Mouse (Mus musculus): ENCODE measurements around the gene Vps45.
A peak's percentile ranks its signal among the peaks of the same experiment; 100 is the strongest.
"Not testable (repeated sequence)": the region's sequence is repeated elsewhere in the genome, so short reads cannot be mapped to it uniquely, and the experiment has no call there.

Gene Vps45

GRCm38 (mm10) chr3:95995802-95996428, 62.4 kb downstream of the Vps45 start, which contains the start of gene Plekho1:
TSS of gene Plekho1 (minus strand) at chr3:95996001.
- DNase-seq (ENCODE audit: low spot score): peak; percentile 76

GRCm38 (mm10) chr3:95994975-95995801, 63.1 kb downstream of the Vps45 start:
- DNase-seq (ENCODE audit: low spot score): peak; percentile 52

GRCm38 (mm10) chr3:95994381-95994846, 63.9 kb downstream of the Vps45 start:
- no peak for DNase-seq (ENCODE audit: low spot score)

- DNase-seq (ENCODE audit: low spot score): peak; percentile 80
Measured at GRCm38 (mm10) chr3:95993881-95994280, 64.4 kb downstream of the Vps45 start.

GRCm38 (mm10) chr3:95992990-95993603, 65.2 kb downstream of the Vps45 start:
- no peak for DNase-seq (ENCODE audit: low spot score)

DNA sequence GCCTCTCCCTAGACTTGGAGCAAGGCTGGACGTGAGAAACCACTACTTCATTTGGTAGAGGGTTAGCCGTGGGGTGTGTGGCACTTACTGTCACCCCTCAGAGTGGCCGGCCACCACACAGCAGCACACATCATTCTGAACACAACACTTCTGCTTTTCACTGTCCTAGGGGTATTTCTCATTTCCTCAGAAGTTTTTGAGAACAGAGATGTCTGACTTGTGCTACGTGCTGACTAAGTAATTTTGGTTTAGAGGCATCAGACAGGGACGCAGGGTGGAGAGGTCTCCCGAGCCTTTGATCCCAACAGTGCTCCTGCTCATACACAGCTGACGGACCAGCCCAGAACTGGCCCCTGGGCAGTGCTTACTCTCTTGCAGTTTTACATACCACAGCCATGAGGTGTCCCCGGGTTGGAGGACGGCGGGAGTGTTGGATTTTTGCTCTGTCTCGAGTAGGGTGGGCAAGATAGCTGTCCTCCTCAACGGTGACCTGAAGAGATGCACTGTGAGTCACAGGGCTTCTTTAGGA, 67.8 kb downstream of the Vps45 start:
- no peak for DNase-seq (ENCODE audit: low spot score)

- DNase-seq (ENCODE audit: low spot score): no peak
Measured at GRCm38 (mm10) chr3:95988969-95989368, 69.3 kb downstream of the Vps45 start.

DNA sequence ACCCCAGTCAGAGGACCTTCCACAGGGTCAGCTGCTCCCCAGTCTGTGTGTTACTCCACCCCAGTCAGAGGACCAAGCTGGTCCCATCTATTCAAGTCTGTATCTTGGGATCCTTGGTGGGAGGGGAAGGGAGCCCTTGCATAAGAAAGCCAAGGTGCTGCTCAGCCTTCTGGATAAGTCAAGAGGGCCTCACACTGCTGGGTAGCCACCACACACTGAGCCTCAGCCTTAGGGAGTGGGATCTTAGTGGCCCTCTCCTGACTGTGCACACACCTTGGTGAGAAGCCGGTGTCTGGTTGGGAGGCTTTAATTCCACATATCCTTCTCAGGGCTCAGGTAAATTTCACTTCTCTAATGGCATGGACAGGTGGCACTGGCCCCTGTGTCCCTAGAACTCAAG, 70.1 kb downstream of the Vps45 start:
- no peak for DNase-seq (ENCODE audit: low spot score)

DNA sequence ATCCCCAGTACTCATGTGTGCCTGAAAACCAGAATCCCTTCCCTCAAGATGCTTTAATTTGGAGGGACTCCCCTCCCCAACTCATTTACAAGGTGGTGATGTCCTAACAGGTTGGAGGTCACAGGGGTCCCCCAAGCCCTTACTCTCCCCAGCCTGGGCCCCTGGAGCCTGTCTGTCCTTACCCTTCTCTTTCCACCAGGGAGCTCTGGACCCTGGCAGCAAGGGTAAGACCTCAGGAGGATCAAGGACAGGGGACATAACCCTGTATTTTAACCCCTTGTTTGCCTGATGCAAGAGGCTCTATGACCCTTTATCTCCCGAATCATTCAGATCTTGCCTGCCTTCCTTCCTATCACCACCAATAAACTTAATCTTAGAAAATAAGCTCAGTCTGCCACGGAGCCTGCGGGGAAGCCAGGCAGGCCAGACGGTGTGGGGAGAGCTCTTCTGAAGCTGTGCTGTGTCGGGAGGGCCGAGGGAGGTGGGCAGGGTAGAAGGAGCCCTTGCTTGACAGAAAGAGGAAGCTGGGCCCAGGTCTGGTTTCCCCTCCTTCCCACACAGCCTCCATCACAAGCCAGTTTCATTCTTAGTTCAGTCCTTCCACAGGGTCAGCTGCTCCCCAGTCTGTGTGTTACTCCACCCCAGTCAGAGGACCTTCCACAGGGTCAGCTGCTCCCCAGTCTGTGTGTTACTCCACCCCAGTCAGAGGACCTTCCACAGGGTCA, 70.7 kb downstream of the Vps45 start:
- no peak for DNase-seq (ENCODE audit: low spot score)

DNA sequence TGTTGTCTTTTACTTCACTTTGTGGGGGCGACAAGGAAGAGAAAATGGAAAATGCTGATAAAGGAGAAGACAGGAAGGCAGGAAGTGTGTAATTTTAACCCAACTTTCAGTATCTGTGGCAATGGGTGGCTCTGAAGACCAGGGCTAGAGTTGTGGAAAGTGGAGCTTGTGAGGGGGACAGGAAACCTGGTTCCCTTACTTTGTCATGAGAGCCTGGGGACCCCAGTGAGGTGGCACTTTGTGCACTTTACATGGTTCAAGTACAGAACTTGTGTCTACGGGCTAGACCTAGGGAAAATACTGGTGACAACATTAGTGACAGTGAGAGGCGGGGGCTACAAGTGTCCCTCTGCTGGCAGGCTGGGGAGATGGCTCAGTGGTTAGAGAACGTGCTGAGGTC, 71.3 kb downstream of the Vps45 start:
- no peak for DNase-seq (ENCODE audit: low spot score)

- peak; percentile 56 for DNase-seq (ENCODE audit: low spot score)
Measured at GRCm38 (mm10) chr3:95986001-95986622, 72.2 kb downstream of the Vps45 start.

- DNase-seq (ENCODE audit: low spot score): peak; percentile 82
Measured at GRCm38 (mm10) chr3:95985209-95986000, 72.9 kb downstream of the Vps45 start.

GRCm38 (mm10) chr3:95982129-95982528, 76.1 kb downstream of the Vps45 start:
- DNase-seq (ENCODE audit: low spot score): no peak

- no peak for DNase-seq (ENCODE audit: low spot score)
Measured at GRCm38 (mm10) chr3:95980276-95980970, 77.8 kb downstream of the Vps45 start.

DNA sequence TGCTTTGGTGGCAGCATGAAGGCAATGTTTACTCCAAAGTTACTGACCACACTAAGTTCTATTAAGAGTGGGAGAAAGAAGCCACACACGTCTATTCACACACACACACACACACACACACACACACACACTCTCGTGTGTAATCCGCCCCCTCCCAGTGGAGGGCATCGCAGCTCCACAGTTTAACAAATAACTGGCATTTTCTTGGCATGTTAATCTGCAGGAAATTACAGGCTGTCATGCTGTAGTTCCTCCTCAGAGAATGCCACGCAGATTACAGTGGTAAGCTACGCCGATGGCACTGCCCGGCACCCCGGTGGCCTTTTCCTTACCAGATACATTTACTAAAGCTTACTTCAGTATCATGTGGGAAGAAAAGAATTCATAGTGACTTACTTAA, 80.0 kb downstream of the Vps45 start:
- DNase-seq (ENCODE audit: low spot score): no peak

DNA sequence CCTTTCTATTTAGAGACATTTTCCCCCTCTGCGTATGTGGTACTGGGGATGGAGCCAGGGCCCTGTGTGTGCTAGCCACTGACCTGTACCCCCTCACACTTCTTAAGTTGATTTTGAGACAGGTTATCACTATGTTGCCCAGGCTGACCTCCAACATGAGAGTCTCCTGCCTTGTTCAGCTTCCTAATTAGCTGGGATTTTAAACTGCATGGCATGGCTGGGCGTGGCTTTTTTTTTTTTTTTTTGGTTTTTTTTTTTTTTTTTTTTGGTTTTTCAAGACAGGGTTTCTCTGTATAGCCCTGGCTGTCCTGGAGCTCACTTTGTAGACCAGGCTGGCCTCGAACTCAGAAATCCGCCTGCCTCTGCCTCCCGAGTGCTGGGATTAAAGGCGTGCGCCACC, 80.7 kb downstream of the Vps45 start:
- not testable (repeated sequence) for DNase-seq (ENCODE audit: low spot score)

DNA sequence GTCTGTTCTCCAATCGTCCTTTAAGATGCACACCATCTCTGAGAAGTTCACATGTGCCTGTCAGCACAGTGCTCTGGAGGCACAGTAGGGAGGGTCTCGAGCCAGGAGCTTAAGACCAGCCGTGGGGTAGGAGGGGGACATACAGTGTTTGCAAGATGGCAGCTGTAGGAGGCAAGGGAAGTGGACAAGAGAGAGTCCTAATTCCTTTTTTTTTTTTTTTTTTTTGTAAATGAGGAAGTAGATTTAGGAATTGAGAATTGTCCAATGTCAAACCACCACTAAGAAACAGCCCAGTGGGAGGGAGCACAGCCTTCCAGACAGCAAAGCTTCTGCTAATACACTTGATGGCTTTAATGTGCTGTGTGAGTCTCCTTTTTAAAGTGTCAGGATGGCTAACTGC, 81.2 kb downstream of the Vps45 start:
- DNase-seq (ENCODE audit: low spot score): no peak

DNA sequence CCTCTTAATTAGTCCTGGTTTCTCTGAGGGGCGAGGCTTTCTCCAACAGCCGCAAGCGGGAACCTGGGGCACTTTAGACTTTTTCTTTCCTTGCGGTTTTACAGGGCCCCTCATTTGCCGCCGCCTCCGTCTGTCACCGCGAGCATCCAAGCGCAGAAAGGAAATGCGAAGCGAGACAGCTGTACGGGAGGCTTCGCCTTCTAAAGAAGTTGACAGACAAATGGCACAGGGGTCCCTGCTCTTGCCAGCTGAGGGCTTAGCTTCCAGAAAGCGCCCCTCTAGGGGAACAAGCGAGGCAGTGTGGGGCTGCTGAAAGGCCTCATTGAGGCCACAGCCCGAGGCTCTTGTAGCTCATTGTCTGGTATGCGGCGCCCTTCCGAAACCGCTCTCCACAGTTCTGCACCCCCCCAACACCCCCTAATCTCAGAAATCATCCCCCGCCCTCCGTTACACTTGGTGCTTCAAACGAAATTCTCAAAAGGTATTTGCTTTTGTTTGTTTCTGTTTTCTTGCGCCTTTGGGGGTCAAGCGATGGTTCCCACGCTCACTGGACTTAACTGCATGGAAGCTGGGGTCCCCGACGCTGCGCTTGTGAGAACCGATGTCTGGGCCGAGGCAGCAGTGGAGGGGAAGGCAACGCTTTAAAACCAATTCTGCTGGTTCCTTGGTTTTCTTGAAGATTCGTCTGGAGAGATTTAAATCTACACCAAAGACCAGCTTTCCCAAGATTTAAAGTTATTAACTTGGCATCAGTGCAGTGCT, 85.2 kb downstream of the Vps45 start:
- DNase-seq (ENCODE audit: low spot score): no peak

DNA sequence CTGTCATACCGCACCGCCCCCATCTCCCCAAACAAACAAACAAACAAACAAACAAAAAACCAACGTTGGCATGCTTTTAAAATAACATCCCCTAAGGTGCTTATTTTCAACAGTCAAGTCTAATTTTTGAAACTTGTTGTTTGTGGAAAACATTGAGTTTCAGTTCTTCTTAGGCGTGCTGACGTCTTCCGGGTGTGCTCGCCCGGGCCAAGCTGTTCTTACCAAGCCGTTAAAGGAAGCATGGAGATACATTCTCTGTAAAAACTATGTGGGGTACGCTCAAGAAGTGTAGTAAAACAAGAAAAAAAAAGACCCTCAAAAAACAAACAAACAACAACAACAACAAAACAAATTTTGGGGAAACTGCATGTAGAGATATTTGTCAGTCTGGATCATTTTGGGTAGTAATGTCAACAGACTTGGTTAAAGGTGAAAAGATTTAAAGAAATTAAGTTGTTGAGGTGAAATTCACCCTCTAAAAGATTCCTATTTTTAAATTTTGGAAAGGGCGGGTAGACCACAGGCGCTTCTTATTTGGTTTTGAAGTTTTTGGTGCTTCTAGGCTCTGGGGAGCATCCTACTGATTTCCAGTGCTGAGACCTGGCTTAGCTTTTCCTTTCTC, 85.9 kb downstream of the Vps45 start:
- no peak for DNase-seq (ENCODE audit: low spot score)
